Mouse (Mus musculus) MEL (cell line): ENCODE data around the gene Tank.
A peak's percentile ranks its signal among the peaks of the same experiment; 100 is the strongest.

ENCODE experiments used
- EP300 ChIP-seq, 2 experiments: IDR thresholded peaks; 2 replicates each; pipeline ENCODE4 v1.6.1; 2011; ENCODE audit warnings: improper control_type of control experiment in 2 of 2, low read length in 2 of 2, low read depth in 1 of 2, mild to moderate bottlenecking in 1 of 2
- ZC3H11A ChIP-seq: IDR thresholded peaks from 2 replicates; pipeline ENCODE4 v1.6.1; 2012; ENCODE audit warnings: low read depth, mild to moderate bottlenecking, inconsistent platforms, low read length, improper control_type of control experiment

DNA sequence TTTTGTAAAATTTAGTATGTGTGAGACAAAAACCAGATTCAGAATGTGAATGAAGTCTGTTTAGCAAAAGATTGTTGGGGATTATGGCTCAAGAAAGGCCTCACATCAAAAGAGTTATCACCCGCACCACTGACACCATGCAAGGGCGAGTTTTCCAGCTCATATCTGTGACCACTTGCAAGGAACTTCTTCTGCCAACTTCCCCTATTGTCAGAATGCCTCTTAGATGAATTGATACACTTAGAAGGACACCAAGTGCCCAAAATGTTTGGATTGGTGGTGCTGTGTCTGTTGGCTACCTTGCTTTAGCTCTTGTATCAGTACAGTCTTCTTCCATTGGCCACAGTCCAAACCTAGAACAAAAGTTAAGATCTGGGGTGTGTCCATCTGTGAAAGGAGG, 80.9 kb downstream of the Tank start:
- TF ChIP-seq EP300 (IDR thresholded peaks at IDR 0.05; ENCODE audit: low read depth in 1 of 2, low read length in 2 of 2) (peak in 1 of 2 experiments; percentile 52; a peak in 1 of 4 replicates), ZC3H11A (no peak)
